Mouse (Mus musculus) kidney, adult 2 months (tissue): Measurements from ENCODE around the gene Pgk1. TPM values are rescaled to one million over a fixed set of nuclear protein-coding genes. Genes with fewer than 3 reads are reported as not detected.

Experiments
- DNase-seq: peaks from one replicate; pipeline ENCODE4 v3.0.0; 2021
- H3K27ac ChIP-seq: fragments of 200-500 bp; 2 replicates; pipeline ENCODE4 v1.5.1; 2012; ENCODE audit warnings: low read depth, low read length, control low read depth, inconsistent platforms; ENCODE audit not compliant: insufficient read depth
- H3K27me3 ChIP-seq: fragments of 200-500 bp; replicated peaks from 2 replicates; pipeline ENCODE4 v1.6.1; 2012; ENCODE audit warnings: mild to moderate bottlenecking, moderate library complexity, low read length, inconsistent platforms; ENCODE audit not compliant: control insufficient read depth, insufficient read depth
- H3K36me3 ChIP-seq: fragments of 200-500 bp; 2 replicates; pipeline ENCODE4 v1.6.1; 2012; ENCODE audit warnings: mild to moderate bottlenecking, moderate library complexity, low read length, inconsistent platforms; ENCODE audit not compliant: control insufficient read depth, insufficient read depth
- H3K4me1 ChIP-seq: fragments of 200-500 bp; 2 replicates; pipeline ENCODE4 v1.6.1; 2011; ENCODE audit warnings: low read length; ENCODE audit not compliant: control insufficient read depth, insufficient read depth
- H3K4me3 ChIP-seq: fragments of 200-500 bp; 2 replicates; pipeline ENCODE4 v1.5.1; 2011; ENCODE audit warnings: mild to moderate bottlenecking, low read depth, low read length, control low read depth; ENCODE audit not compliant: insufficient read depth
- CTCF ChIP-seq: fragments of 200-500 bp; conservative IDR thresholded peaks from 2 replicates; pipeline ENCODE4 v1.5.1; 2011; ENCODE audit warnings: low read depth, mild to moderate bottlenecking, control low read depth, low read length, moderate library complexity, mixed read lengths; ENCODE audit not compliant: insufficient read depth, insufficient read length
- POLR2A ChIP-seq: fragments of 200-500 bp; IDR thresholded peaks from one replicate; pipeline ENCODE4 v1.6.1; 2011; ENCODE audit warnings: low read depth, low read length, control low read depth
- WGBS: fragments of 180-500 bp; shearing (Covaris S2); methylation state at CpG from one replicate; pipeline ENCODE4 v1.1.7; 2018; 5-methylcytosine and 5-hydroxymethylcytosine counted together
- polyA plus RNA-seq: library from polyadenylated mRNA; depleted of rRNA; stranded (reverse); fragments of >200 nt; gene quantifications from 2 replicates; pipeline ENCODE4 v1.2.3, GENCODE M21; 2012; rRNA removed

Gene Pgk1
- polyA plus RNA-seq, 1 experiment, result 361 TPM

GRCm38 (mm10) chrX:106209100-106209499 lies 22.2 kb downstream of the Pgk1 start:
- TF ChIP-seq POLR2A, result no peak
- TF ChIP-seq CTCF, result no peak
- Histone ChIP-seq H3K4me3 (no peak overlapping the region), H3K36me3 (no peaks in the 10 kb centered on the region), H3K27me3 (no peaks in the 10 kb centered on the region), H3K4me1 (no peaks in the 10 kb centered on the region), H3K27ac (no peak overlapping the region)
- WGBS, result 89% methylated on average over 2 of the region's 2 CpGs
- DNase-seq, result no peak

GRCm38 (mm10) chrX:106219171-106220032 lies 32.5 kb downstream of the Pgk1 start:
- Histone ChIP-seq H3K4me3 (peak overlapping the region; percentile 63), H3K27ac (no peak overlapping the region), H3K27me3 (no peaks in the 10 kb centered on the region), H3K4me1 (no peaks in the 10 kb centered on the region; the same call in 1 of the 2 replicates), H3K36me3 (no peaks in the 10 kb centered on the region)
- DNase-seq, result peak; percentile 80
- WGBS, result under 1% methylated on average over 60 of the region's 60 CpGs
- TF ChIP-seq CTCF (no peak), POLR2A (no peak)

GRCm38 (mm10) chrX:106221058-106221457 lies 34.2 kb downstream of the Pgk1 start, which contains the start of gene Taf9b:
Gene Taf9b, minus strand, starts transcription at chrX:106221158.
- WGBS, result 95% methylated on average over 18 of the region's 25 CpGs

More at GRCm38 (mm10) chrX:106221058-106221457, 34.2 kb downstream of the Pgk1 start, which contains the start of gene Taf9b:
- no peak within 1 kb of the TSS; the same call in 1 of the 2 replicates for H3K4me3 ChIP-seq
- TF ChIP-seq POLR2A (no peak), CTCF (no peak)
- no peaks in the 10 kb centered on the region for H3K27me3 ChIP-seq
- no peak for DNase-seq
- no peaks in the 10 kb centered on the region; the same call in 1 of the 2 replicates for H3K4me1 ChIP-seq
- no peak within 1 kb of the TSS for H3K27ac ChIP-seq
- no peaks in the 10 kb centered on the region for H3K36me3 ChIP-seq

Other genes starting within 250 kb of the Pgk1 start
- 11.8 and 16.4 TPM in 2 replicates for gene Magt1, start 175.2 kb upstream of the Pgk1 start, polyA plus RNA-seq
- 532 and 542 TPM in 2 replicates for gene Cox7b, start 171.4 kb upstream of the Pgk1 start, polyA plus RNA-seq
- 4.4 and 5.0 TPM in 2 replicates for gene Atp7a, start 159.8 kb upstream of the Pgk1 start, polyA plus RNA-seq
- 0.31 and 0.48 TPM in 2 replicates for gene Tlr13, start 43.9 kb upstream of the Pgk1 start, polyA plus RNA-seq
- gene Taf9b, start 34.1 kb downstream of the Pgk1 start, polyA plus RNA-seq, result 9.3 and 12.5 TPM in 2 replicates
- not detected in 2 replicates for gene Fnd3c2, start 68.3 kb downstream of the Pgk1 start, polyA plus RNA-seq